Mouse (Mus musculus) forebrain, embryonic 13.5 days (tissue): Measurements from ENCODE around the gene Abtb2. TPM values are rescaled to one million over a fixed set of nuclear protein-coding genes. Genes with fewer than 3 reads are reported as not detected.

Experiments
- ATAC-seq: fragments of 200-750 bp; cut with Nextera tagmentation; 2 replicates; pipeline ENCODE4 v1.8.0; 2017
- H3K27ac ChIP-seq: fragments of 300-500 bp; sonication (generic); 2 replicates; pipeline ENCODE4 v1.5.1; 2015; ENCODE audit warnings: inconsistent platforms, mild to moderate bottlenecking, moderate library complexity
- H3K27me3 ChIP-seq: fragments of 300-500 bp; sonication (generic); 2 replicates; pipeline ENCODE4 v1.6.1; 2015; ENCODE audit warnings: mild to moderate bottlenecking, inconsistent platforms
- H3K36me3 ChIP-seq: fragments of 300-500 bp; sonication (generic); 2 replicates; pipeline ENCODE4 v1.6.1; 2015; ENCODE audit warnings: mild to moderate bottlenecking, inconsistent platforms; ENCODE audit not compliant: poor library complexity, severe bottlenecking
- H3K4me1 ChIP-seq: fragments of 300-500 bp; sonication (generic); 2 replicates; pipeline ENCODE4 v1.6.1; 2015; ENCODE audit warnings: inconsistent platforms
- H3K4me2 ChIP-seq: fragments of 300-500 bp; sonication (generic); 2 replicates; pipeline ENCODE4 v1.6.1; 2015; ENCODE audit warnings: inconsistent platforms, mild to moderate bottlenecking, moderate library complexity
- H3K4me3 ChIP-seq: fragments of 300-500 bp; sonication (generic); 2 replicates; pipeline ENCODE4 v1.5.1; 2015; ENCODE audit warnings: mild to moderate bottlenecking, inconsistent platforms
- H3K9ac ChIP-seq: fragments of 300-500 bp; sonication (generic); 2 replicates; pipeline ENCODE4 v1.6.1; 2015; ENCODE audit warnings: mild to moderate bottlenecking, inconsistent platforms
- H3K9me3 ChIP-seq: fragments of 300-500 bp; sonication (generic); replicated peaks from 2 replicates; pipeline ENCODE4 v1.6.1; 2016; ENCODE audit warnings: inconsistent platforms
- WGBS: fragments of 180-500 bp; shearing (Covaris S2); methylation state at CpG from one replicate; pipeline ENCODE4 v1.1.7; 2015; 5-methylcytosine and 5-hydroxymethylcytosine counted together
- polyA plus RNA-seq: library from polyadenylated mRNA; unstranded; fragments of >200 nt; fragmentation: Nextera tagmentation; extraction: Ambion mirVana; gene quantifications from 2 replicates; pipeline ENCODE4 v1.2.1, GENCODE M21; 2015

Abtb2 gene
- polyA plus RNA-seq, 1 experiment from 2014 or later: 6.9 TPM

GRCm38 (mm10) chr2:103603869-103604268 is 37.8 kb downstream of the Abtb2 start:
- ATAC-seq: no peak

GRCm38 (mm10) chr2:103605805-103606498 is 39.8 kb downstream of the Abtb2 start:
- ATAC-seq: no peak
- no peak overlapping the region for H3K4me3 ChIP-seq
- peaks cover 6% of the 10 kb centered on the region for H3K4me1 ChIP-seq
- H3K9ac ChIP-seq: no peak overlapping the region
- no peaks in the 10 kb centered on the region for H3K9me3 ChIP-seq
- 92% methylated on average over 4 of the region's 4 CpGs for WGBS
- no peak overlapping the region for H3K27ac ChIP-seq
- no peaks in the 10 kb centered on the region for H3K36me3 ChIP-seq
- H3K27me3 ChIP-seq: no peaks in the 10 kb centered on the region
- no peak overlapping the region for H3K4me2 ChIP-seq

More at GRCm38 (mm10) chr2:103603869-103604268, 37.8 kb downstream of the Abtb2 start:
- no peak overlapping the region for H3K4me3 ChIP-seq
- no peaks in the 10 kb centered on the region for H3K9me3 ChIP-seq
- H3K36me3 ChIP-seq: no peaks in the 10 kb centered on the region
- no peak overlapping the region for H3K9ac ChIP-seq
- 65% methylated on average over 1 of the region's 1 CpGs for WGBS
- no peak overlapping the region for H3K27ac ChIP-seq
- no peaks in the 10 kb centered on the region for H3K27me3 ChIP-seq
- no peak overlapping the region for H3K4me2 ChIP-seq
- peaks cover 19% of the 10 kb centered on the region for H3K4me1 ChIP-seq

DNA sequence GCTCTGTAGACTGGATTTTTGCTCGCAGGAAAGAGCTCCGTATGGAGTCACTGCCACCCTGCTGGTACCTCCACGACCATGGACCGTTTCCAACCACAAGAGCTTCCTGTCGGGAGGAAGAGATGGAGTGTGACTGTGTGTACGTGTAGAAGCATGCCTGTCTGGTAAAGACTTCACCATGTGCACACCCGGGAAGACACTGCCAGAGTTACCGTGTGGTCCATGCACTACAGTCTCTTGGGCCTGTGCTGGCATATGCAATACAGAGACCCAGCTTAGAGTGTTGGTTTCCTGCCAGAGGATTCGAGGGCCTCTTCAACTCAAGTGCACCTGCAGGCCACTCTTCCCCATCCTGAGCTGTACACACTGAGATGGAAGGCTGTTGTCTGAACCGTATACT is 41.8 kb downstream of the Abtb2 start:
- 88% methylated on average over 10 of the region's 10 CpGs for WGBS
- H3K4me1 ChIP-seq: peaks cover 10% of the 10 kb centered on the region
- ATAC-seq: no peak
- no peak overlapping the region for H3K4me3 ChIP-seq
- H3K27me3 ChIP-seq: no peaks in the 10 kb centered on the region
- H3K4me2 ChIP-seq: no peak overlapping the region
- H3K9ac ChIP-seq: no peak overlapping the region
- no peaks in the 10 kb centered on the region for H3K36me3 ChIP-seq
- no peaks in the 10 kb centered on the region for H3K9me3 ChIP-seq
- H3K27ac ChIP-seq: no peak overlapping the region

- Histone ChIP-seq H3K4me1 (peaks cover 10% of the 10 kb centered on the region), H3K36me3 (no peaks in the 10 kb centered on the region), H3K9me3 (no peaks in the 10 kb centered on the region), H3K4me3 (no peak overlapping the region), H3K4me2 (no peak overlapping the region), H3K9ac (no peak overlapping the region), H3K27ac (no peak overlapping the region), H3K27me3 (no peaks in the 10 kb centered on the region)
- 39% methylated on average over 1 of the region's 1 CpGs for WGBS
- no peak for ATAC-seq
These were observed 42.8 kb downstream of the Abtb2 start for GRCm38 (mm10) chr2:103608947-103609346.

DNA sequence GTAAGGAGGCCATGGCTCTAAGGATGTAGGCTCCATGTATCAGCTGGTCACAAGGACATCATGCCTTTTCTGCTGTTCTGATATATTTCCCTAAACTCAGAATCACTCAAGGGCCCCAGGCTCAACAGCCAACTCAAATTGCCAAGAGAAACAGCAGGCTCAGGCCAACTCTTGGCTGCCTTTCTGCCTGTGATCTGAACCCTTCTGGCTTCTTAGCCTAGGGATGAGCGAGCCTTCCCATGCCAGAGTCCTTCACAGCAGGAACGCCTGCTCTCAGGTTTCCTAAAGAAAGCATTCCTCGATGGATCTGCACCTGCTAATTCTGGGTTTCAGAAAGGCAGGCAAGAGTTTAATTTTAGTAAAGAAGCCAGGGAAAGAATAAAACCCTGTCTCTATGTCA is 43.4 kb downstream of the Abtb2 start:
- H3K4me1 ChIP-seq: peaks cover 10% of the 10 kb centered on the region
- no peak for ATAC-seq
- H3K4me2 ChIP-seq: no peak overlapping the region
- H3K36me3 ChIP-seq: no peaks in the 10 kb centered on the region
- H3K4me3 ChIP-seq: no peak overlapping the region
- H3K9ac ChIP-seq: no peak overlapping the region
- H3K27ac ChIP-seq: no peak overlapping the region
- no peaks in the 10 kb centered on the region for H3K27me3 ChIP-seq
- 41% methylated on average over 3 of the region's 3 CpGs for WGBS
- H3K9me3 ChIP-seq: no peaks in the 10 kb centered on the region

GRCm38 (mm10) chr2:103610831-103611535 is 44.9 kb downstream of the Abtb2 start:
- Histone ChIP-seq H3K4me2 (no peak overlapping the region), H3K9me3 (no peaks in the 10 kb centered on the region), H3K36me3 (no peaks in the 10 kb centered on the region), H3K9ac (no peak overlapping the region), H3K27ac (peak overlapping the region; percentile 4), H3K4me1 (peaks cover 10% of the 10 kb centered on the region), H3K4me3 (no peak overlapping the region), H3K27me3 (no peaks in the 10 kb centered on the region)
- WGBS: 42% methylated on average over 8 of the region's 8 CpGs
- ATAC-seq: 0 out of 2 replicates have a peak, but pooled peaks have one; percentile 24

DNA sequence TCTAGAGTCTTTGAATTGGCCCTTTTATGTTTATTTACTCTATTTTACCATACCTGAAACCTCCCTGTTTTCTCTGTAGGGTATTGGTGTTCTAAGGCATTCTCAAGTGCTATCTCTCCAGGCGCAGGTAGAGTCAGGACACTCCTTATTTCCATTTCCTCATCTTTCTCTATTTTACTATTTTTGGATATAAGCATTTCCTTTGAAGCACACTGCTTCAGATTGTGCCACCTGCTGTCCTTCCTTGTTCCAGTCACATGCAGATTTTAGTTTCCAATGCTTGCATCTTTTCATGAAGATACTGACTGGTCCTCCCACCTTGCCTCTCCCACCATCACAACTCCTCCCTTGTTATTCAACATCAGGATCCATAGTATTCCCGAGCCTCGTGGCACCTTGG is 47.8 kb downstream of the Abtb2 start:
- no peak overlapping the region for H3K27ac ChIP-seq
- 78% methylated on average over 3 of the region's 3 CpGs for WGBS
- no peak for ATAC-seq

DNA sequence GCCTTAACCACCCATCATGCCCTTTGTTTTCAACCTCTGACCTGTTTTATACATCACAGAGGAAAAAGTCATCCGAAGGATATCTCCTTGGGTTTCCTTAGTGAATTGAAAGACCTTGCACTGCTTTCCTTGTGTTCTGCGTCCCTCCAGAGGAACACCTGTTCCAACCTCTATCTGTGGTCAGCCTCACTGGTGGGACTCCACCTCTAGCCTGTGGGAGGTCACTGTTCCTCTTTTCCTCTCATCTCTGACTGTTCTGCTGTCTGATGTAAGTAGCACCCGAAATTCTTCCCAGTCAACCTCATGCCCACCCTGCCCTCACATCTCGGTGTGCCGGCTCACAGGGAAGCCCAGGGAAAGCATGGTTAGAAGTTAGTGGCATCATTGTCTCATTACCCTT is 48.9 kb downstream of the Abtb2 start:
- no peaks in the 10 kb centered on the region for H3K27me3 ChIP-seq
- no peaks in the 10 kb centered on the region for H3K9me3 ChIP-seq
- no peak overlapping the region for H3K27ac ChIP-seq
- no peak overlapping the region for H3K4me3 ChIP-seq
- no peaks in the 10 kb centered on the region for H3K36me3 ChIP-seq
- no peak for ATAC-seq
- whole genome bisulfite sequencing: 92% methylated on average over 5 of the region's 5 CpGs
- H3K9ac ChIP-seq: no peak overlapping the region
- peaks cover 15% of the 10 kb centered on the region for H3K4me1 ChIP-seq
- no peak overlapping the region for H3K4me2 ChIP-seq

More for the DNA sequence above, 47.8 kb downstream of the Abtb2 start:
- Histone ChIP-seq H3K4me3 (no peak overlapping the region), H3K4me1 (peaks cover 15% of the 10 kb centered on the region), H3K36me3 (no peaks in the 10 kb centered on the region), H3K4me2 (no peak overlapping the region), H3K27me3 (no peaks in the 10 kb centered on the region), H3K9ac (no peak overlapping the region), H3K9me3 (no peaks in the 10 kb centered on the region)

DNA sequence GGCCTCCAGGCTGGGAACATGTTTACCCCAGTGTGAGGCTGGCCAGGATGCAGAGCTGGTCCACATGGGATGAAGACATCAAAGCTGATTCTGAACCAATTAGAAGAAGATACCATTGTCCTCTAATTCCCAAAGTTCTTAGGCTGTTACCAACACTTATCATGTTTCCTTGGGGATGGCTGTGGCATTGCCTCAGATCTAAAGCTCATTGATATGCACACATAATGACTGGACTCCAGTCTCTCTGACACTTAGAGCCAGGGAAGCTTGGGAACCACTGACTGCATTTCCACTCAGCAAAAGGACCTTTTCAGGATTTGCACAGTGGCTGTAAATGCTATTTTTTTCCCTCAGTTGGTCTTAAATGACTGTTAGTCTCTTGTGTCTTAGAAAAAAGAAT is 52.3 kb downstream of the Abtb2 start:
- no peak overlapping the region for H3K4me2 ChIP-seq
- no peaks in the 10 kb centered on the region for H3K9me3 ChIP-seq
- H3K4me3 ChIP-seq: no peak overlapping the region
- no peaks in the 10 kb centered on the region for H3K36me3 ChIP-seq
- no peak overlapping the region for H3K27ac ChIP-seq
- H3K27me3 ChIP-seq: no peaks in the 10 kb centered on the region
- peak; percentile 27; the same call in 1 of the 2 replicates for ATAC-seq
- H3K4me1 ChIP-seq: peaks cover 5% of the 10 kb centered on the region; the same call in 1 of the 2 replicates
- no peak overlapping the region for H3K9ac ChIP-seq

DNA sequence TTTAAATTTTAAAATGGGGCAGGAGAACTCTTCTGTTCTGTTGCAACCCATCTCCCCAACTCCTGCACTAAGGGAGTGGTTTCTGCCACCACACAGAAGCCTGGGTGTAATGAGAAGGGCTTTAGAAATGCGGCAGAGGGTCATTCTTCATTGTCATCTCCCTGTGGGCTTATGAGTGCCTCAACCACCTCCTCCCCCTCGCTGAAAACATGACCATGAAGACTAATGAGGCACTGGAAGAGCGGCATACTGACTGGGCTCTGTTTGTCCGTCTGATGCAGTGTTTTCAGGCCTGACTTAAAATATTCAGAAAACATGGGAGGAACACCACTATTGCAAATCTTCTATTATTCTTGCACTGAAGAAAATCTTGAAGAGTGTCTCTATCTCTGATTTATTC is 56.8 kb downstream of the Abtb2 start:
- WGBS: 33% methylated on average over 4 of the region's 4 CpGs
- Histone ChIP-seq H3K9me3 (no peaks in the 10 kb centered on the region), H3K27ac (no peak overlapping the region), H3K36me3 (no peaks in the 10 kb centered on the region), H3K27me3 (no peaks in the 10 kb centered on the region), H3K4me2 (no peak overlapping the region), H3K4me3 (no peak overlapping the region), H3K4me1 (peaks cover 27% of the 10 kb centered on the region), H3K9ac (no peak overlapping the region)
- ATAC-seq: no peak

DNA sequence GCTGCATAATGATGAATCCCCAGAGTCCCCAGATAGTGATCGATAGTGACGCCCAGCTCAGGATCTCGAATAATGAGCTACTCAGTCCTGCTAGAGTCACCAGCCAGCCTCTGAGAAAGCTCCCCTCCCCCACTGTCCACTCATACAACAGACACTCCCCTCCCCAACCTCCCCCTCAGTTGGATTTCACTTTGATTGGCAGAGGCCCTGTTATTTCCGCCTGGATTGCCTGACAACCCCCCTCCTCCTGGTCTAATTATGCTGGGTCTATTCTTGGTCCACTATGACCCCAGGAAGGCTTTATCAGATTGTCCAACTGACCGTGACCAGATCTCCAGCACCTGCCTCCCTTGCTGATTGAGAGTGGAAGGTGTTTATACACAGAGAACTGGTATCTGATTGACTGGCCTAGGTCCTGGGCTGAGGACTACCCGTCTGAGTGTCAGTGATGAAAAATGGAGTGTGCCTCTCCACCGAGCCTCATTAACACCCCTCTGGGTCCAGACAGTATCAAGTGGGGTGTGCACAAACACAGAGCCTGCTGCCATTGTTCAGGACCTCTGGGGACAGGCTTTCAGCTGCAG is 59.3 kb downstream of the Abtb2 start:
- Histone ChIP-seq H3K4me1 (peaks cover 22% of the 10 kb centered on the region), H3K4me2 (peak overlapping the region; percentile 47), H3K36me3 (no peaks in the 10 kb centered on the region), H3K27me3 (no peaks in the 10 kb centered on the region), H3K27ac (peak overlapping the region; percentile 85), H3K9me3 (no peaks in the 10 kb centered on the region), H3K9ac (no peak overlapping the region), H3K4me3 (no peak overlapping the region)
- peak; percentile 89 for ATAC-seq
- 2% methylated on average over 7 of the region's 7 CpGs for WGBS

DNA sequence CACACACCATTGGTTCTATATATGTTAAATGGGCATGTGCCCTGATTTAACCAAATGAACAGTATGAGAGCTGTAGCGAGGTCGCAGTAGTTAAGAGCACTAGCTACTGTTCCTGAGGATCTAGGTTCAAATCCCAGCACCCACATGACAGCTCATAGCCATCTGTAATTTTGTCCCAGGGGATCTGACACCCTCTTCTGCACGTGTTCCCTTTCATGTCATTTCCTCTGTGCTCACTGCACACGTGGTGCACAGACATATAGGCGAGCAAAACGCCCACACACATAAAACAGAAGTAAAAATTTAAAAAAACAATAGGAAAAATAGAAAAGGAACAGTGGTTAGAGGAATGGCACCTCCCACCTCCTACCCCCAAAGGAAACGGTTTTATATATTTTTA is 61.0 kb downstream of the Abtb2 start:
- Histone ChIP-seq H3K4me2 (no peak overlapping the region), H3K27me3 (no peaks in the 10 kb centered on the region), H3K4me1 (peaks cover 22% of the 10 kb centered on the region), H3K9ac (no peak overlapping the region), H3K27ac (no peak overlapping the region), H3K36me3 (no peaks in the 10 kb centered on the region), H3K9me3 (no peaks in the 10 kb centered on the region), H3K4me3 (no peak overlapping the region)
- 89% methylated on average over 7 of the region's 7 CpGs for WGBS
- ATAC-seq: no peak
